Mouse (Mus musculus) lung, embryonic 15.5 days (tissue): ENCODE measurements around the gene Shroom3. TPM values are rescaled to one million over a fixed set of nuclear protein-coding genes. Genes with fewer than 3 reads are reported as not detected.

Source experiments
- ATAC-seq: fragments of 200-750 bp; cut with Nextera tagmentation; 2 replicates; pipeline ENCODE4 v1.8.0; 2017; ENCODE audit warnings: moderate number of reproducible peaks, borderline replicate concordance; ENCODE audit not compliant: low FRiP score, low TSS enrichment; ENCODE audit errors: extremely low read depth
- H3K27ac ChIP-seq: fragments of 300-500 bp; sonication (generic); 2 replicates; pipeline ENCODE4 v1.5.1; 2015; ENCODE audit warnings: moderate library complexity, mild to moderate bottlenecking, inconsistent platforms
- H3K27me3 ChIP-seq: fragments of 300-500 bp; sonication (generic); 2 replicates; pipeline ENCODE4 v1.6.1; 2015; ENCODE audit warnings: inconsistent platforms
- H3K36me3 ChIP-seq: fragments of 300-500 bp; sonication (generic); 2 replicates; pipeline ENCODE4 v1.6.1; 2015; ENCODE audit warnings: inconsistent platforms
- H3K4me1 ChIP-seq: fragments of 300-500 bp; sonication (generic); 2 replicates; pipeline ENCODE4 v1.6.1; 2015; ENCODE audit warnings: inconsistent platforms
- H3K4me2 ChIP-seq: fragments of 300-500 bp; sonication (generic); 2 replicates; pipeline ENCODE4 v1.6.1; 2015; ENCODE audit warnings: inconsistent platforms, mild to moderate bottlenecking, moderate library complexity
- H3K4me3 ChIP-seq: fragments of 300-500 bp; sonication (generic); 2 replicates; pipeline ENCODE4 v1.5.1; 2015; ENCODE audit warnings: mild to moderate bottlenecking, inconsistent platforms
- H3K9ac ChIP-seq: fragments of 300-500 bp; sonication (generic); 2 replicates; pipeline ENCODE4 v1.6.1; 2015; ENCODE audit warnings: inconsistent platforms
- H3K9me3 ChIP-seq: fragments of 300-500 bp; sonication (generic); 2 replicates; pipeline ENCODE4 v1.6.1; 2016; ENCODE audit warnings: inconsistent platforms
- WGBS: fragments of 180-500 bp; shearing (Covaris S2); methylation state at CpG from one replicate; pipeline ENCODE4 v1.1.7; 2015; 5-methylcytosine and 5-hydroxymethylcytosine counted together
- polyA plus RNA-seq: library from polyadenylated mRNA; unstranded; fragments of >200 nt; fragmentation: Nextera tagmentation; extraction: Ambion mirVana; gene quantifications from 2 replicates; pipeline ENCODE4 v1.2.1, GENCODE M21; 2015

The Shroom3 gene
- polyA plus RNA-seq, 1 experiment from 2014 or later, result 5.3 TPM

DNA sequence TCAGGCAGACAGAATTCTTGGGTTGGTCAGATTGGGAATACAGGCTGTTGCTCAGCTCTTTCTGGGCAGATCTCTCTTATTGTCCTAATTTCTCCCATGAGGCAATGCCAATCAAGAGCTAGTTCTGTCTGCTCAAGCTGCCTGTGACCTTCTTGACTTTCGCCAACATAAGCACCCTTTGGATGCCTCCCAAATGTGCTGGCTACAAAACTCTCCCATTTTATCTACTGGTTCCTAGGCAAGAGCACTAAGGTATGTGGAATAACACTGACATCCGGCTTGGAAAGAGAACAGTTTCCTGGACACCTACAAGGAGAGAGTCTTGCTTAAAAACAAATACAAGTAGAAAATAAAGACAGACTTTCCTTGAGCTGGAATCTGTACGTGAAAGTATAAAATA, 204.3 kb downstream of the Shroom3 start:
- H3K9ac ChIP-seq, result no peak overlapping the region
- H3K4me2 ChIP-seq, result no peak overlapping the region
- WGBS, result 39% methylated on average over 3 of the region's 3 CpGs
- H3K36me3 ChIP-seq, result no peaks in the 10 kb centered on the region
- H3K27me3 ChIP-seq, result no peaks in the 10 kb centered on the region
- H3K9me3 ChIP-seq, result no peaks in the 10 kb centered on the region
- ATAC-seq, result no peak
- peaks cover 40% of the 10 kb centered on the region for H3K4me1 ChIP-seq
- H3K4me3 ChIP-seq, result no peak overlapping the region
- H3K27ac ChIP-seq, result peak overlapping the region; percentile 76

DNA sequence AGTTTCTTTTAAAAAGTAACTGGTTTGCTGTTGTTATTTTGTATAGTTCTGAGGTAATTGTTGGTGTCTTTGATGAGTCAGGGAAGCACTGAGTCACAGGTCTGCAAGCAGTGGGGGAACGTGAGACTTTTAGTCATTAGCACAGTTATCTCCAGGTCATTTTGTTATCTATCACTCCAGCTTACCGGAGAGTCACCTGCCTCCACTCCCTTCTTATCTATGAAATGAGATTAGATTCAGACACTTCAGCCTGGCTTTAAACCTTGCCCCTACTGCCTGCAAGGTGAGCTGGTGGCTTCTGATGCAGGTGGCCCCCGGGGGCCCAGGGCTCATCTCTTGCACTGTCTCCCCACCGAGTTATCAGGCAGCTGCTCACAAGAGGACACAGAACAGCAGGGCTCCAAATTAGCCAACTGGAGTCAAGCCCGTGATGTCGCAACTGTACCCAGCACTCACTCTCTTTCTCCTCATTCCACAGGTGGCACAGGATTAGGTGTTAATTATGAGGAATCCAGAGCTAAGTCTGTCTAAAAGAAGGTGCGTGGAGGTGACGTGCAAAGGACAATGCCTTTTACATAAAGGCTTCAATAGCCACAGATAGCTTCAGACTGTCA, 205.5 kb downstream of the Shroom3 start:
- ATAC-seq, result no peak
- Histone ChIP-seq H3K27ac (peak overlapping the region; percentile 76; the same call in 1 of the 2 replicates), H3K9me3 (no peaks in the 10 kb centered on the region), H3K4me3 (no peak overlapping the region), H3K27me3 (no peaks in the 10 kb centered on the region), H3K4me1 (peaks cover 50% of the 10 kb centered on the region), H3K36me3 (no peaks in the 10 kb centered on the region), H3K9ac (no peak overlapping the region), H3K4me2 (no peak overlapping the region)
- WGBS, result 34% methylated on average over 8 of the region's 8 CpGs

DNA sequence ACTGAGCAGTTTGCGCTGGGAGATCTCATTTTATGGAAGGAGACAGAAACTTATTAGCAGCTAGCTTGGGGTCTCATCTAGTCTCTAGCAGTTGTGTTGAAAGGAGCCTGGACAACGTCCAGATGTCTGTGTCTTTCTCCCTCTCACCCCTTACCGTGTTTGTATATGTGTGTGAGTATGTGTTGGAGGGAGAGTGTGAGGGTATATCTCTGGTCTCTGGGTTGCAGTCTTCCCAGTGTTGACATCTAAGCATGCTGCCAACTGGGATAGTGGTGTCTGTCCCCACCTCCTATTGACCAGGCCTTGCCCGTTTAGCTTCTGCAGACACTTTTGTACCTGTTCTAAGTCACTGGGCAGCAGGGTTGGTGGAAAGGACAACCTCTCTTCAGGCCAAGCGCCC, 207.7 kb downstream of the Shroom3 start:
- H3K9me3 ChIP-seq, result no peaks in the 10 kb centered on the region
- no peak overlapping the region for H3K4me3 ChIP-seq
- ATAC-seq, result peak; percentile 72; the same call in 1 of the 2 replicates
- H3K27ac ChIP-seq, result 0 out of 2 replicates have a peak overlapping the region, but pooled peaks have one; percentile 7
- no peaks in the 10 kb centered on the region for H3K36me3 ChIP-seq
- 48% methylated on average over 5 of the region's 5 CpGs for WGBS
- no peaks in the 10 kb centered on the region for H3K27me3 ChIP-seq
- peaks cover 49% of the 10 kb centered on the region for H3K4me1 ChIP-seq
- no peak overlapping the region for H3K9ac ChIP-seq
- no peak overlapping the region for H3K4me2 ChIP-seq

DNA sequence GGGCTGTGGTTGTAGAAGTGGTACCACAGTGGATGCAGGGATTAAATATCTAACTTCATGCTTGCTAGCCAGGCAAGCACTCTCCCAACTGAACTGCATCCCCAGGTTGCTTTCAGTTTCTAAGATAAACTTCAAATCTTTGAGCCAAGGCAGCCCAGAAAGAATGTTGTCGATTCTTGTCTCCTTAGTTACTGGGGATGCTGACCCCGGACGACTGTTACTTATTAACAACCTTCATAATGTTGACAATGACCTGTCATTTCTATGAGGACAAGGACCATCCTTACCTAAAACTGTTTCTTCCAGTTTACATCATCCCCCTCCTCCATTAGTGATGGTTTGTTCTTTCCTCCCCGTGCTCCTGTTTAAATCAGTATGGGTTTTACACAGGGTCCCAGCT, 210.0 kb downstream of the Shroom3 start:
- Histone ChIP-seq H3K4me1 (peaks cover 40% of the 10 kb centered on the region), H3K4me3 (no peak overlapping the region), H3K27ac (no peak overlapping the region), H3K27me3 (no peaks in the 10 kb centered on the region), H3K9me3 (no peaks in the 10 kb centered on the region), H3K36me3 (no peaks in the 10 kb centered on the region), H3K4me2 (no peak overlapping the region), H3K9ac (no peak overlapping the region)
- no peak for ATAC-seq
- WGBS, result 18% methylated on average over 4 of the region's 4 CpGs

DNA sequence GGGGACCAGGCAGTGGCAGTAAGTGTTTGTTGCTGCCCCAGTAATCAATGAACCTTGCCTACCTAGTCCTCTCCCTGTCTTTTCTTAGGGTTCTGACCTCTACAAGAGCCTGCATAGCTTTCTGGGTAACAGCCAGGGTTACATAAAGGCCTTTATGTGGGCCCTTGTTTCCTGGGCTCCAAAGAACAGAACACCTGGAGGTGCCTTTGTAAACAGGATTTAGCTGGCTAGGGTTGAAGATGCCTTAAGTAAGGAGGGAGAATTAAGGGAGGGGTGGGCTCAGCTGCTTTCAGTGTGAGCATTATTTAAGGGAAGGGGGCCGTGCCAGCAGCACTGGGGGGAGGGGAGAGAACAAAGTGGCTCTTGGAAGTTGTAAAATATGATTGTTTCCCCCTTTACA, 210.5 kb downstream of the Shroom3 start:
- peaks cover 40% of the 10 kb centered on the region for H3K4me1 ChIP-seq
- no peak for ATAC-seq
- no peaks in the 10 kb centered on the region for H3K36me3 ChIP-seq
- H3K9me3 ChIP-seq, result no peaks in the 10 kb centered on the region
- no peak overlapping the region for H3K4me3 ChIP-seq
- WGBS, result 16% methylated on average over 1 of the region's 1 CpGs
- no peak overlapping the region for H3K9ac ChIP-seq
- H3K4me2 ChIP-seq, result no peak overlapping the region
- no peak overlapping the region for H3K27ac ChIP-seq
- H3K27me3 ChIP-seq, result no peaks in the 10 kb centered on the region

DNA sequence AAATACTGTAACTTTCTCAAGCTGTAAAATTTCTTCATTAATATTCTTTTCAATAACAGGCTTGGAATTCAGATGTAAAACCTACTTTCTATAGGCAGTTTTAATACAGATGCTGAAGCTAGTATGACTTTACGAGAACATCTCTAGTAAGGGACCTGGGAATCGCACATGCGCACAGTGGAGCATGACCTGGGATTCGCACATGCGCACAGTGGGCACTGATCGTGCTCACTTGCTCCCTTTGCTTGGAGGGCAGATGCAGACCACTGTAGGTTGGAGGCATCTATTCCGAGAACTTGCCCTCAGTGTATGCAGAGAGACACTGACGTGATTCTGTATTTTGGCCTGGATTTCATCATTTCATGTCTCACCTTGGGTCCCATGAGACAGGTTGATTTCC, 212.6 kb downstream of the Shroom3 start:
- Histone ChIP-seq H3K4me1 (peaks cover 38% of the 10 kb centered on the region), H3K9ac (no peak overlapping the region), H3K27ac (no peak overlapping the region), H3K4me2 (no peak overlapping the region), H3K4me3 (no peak overlapping the region), H3K36me3 (no peaks in the 10 kb centered on the region), H3K9me3 (no peaks in the 10 kb centered on the region), H3K27me3 (no peaks in the 10 kb centered on the region)
- ATAC-seq, result no peak
- 92% methylated on average over 8 of the region's 8 CpGs for WGBS

DNA sequence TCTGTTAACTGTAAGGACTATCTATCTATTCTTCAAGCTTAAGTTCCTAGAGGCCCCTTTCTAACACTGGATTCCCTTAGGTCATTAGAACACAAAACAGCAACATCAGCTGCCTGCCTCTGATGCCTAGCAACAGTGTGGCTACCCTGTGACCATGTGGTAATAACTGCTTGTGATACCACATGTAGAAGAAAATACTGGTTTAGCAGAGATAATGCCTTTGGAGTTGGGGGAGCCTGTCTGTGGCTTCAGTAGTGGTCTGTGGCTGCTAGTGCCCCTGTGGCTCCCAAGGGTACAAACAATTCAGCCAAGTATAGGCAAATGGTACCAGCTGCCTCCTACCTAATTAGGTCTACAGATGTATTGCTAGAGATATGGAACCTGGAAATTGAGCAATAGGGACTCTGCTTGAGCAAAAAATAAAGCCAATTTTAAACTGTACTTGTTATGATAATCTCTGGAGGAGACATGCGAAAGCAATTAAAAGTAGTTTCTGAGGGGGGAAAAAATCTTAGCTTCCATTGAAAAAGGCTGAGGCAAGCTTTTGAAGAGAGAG, 213.6 kb downstream of the Shroom3 start:
- no peak overlapping the region for H3K27ac ChIP-seq
- H3K4me1 ChIP-seq, result peaks cover 35% of the 10 kb centered on the region
- 69% methylated on average over 1 of the region's 1 CpGs for WGBS
- H3K9ac ChIP-seq, result no peak overlapping the region
- ATAC-seq, result no peak
- H3K27me3 ChIP-seq, result no peaks in the 10 kb centered on the region
- H3K9me3 ChIP-seq, result no peaks in the 10 kb centered on the region
- H3K4me3 ChIP-seq, result no peak overlapping the region
- H3K36me3 ChIP-seq, result no peaks in the 10 kb centered on the region
- H3K4me2 ChIP-seq, result no peak overlapping the region

DNA sequence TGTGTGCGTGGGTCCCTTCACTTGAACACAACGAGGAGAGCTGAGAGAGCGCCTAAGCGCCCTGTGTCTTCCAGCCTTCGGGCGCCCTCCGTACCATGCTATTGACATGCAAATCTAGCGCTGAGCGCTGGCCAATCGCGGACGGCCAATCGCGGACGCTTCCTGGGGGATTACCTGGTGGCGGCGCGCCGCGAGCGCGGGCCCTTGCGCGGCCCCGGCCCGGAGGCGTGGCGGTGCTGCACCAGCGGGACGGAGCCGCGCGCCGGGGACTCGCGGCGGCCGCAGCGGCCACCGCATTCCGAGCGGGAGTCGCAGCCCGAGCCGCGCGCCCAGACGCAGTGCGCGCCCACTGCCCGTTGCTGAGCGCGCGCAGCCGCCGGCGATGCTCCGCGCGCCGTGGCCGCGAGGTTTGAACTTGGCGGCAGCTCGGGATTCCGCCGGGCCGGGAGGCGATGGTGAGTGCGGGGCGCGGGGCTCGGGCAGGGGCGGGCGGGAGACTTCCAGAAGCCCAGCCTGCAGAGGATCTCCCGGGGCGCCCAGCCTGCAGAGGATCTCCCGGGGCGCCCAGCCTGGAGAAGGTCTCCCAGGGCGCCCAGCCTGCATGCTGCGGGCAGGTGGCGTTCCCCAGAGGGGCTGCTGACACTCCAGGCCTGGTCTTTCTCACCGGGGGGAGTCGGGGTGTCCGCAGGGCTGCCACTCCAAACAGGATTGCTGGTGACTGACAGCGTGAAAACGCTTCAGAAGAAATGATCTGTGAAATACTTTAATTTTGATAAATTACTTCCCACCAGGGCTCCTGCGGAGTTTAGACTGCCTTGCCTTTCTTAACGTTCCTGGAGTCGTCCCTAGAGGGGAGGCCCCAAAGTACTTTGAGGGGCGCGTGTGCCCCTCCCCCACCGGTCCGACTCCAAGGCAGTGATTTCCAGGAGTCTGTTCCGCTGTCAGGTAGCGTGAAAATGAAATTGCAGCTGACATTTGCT, 214.8 kb downstream of the Shroom3 start:
- Histone ChIP-seq H3K4me3 (peak overlapping the region; percentile 64), H3K4me2 (peak overlapping the region; percentile 90), H3K27me3 (no peaks in the 10 kb centered on the region), H3K4me1 (peaks cover 31% of the 10 kb centered on the region), H3K27ac (peak overlapping the region; percentile 75), H3K36me3 (no peaks in the 10 kb centered on the region), H3K9ac (peak overlapping the region; percentile 67), H3K9me3 (no peaks in the 10 kb centered on the region)
- WGBS, result under 1% methylated on average over 88 of the region's 96 CpGs
- peak; percentile 93 for ATAC-seq

DNA sequence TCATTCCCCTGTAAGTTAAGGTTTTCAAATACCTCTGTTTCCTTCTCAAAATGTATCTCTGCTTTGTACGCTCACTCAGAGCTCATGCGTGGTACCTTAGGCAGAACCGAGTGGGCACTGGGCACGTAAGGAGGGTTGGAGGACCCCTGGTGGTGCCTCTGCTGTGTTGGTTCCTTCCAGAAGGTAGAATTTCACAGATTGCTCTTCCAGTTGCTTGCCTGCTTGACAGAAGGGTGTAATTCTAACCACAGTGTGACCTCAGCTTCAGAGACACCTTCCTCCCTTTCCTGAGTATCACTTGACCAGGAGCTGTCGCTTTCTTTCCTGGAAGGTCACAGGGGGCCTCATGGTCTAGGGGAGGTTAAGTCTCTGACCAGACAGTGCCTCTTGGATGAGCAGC, 217.2 kb downstream of the Shroom3 start:
- no peak overlapping the region for H3K9ac ChIP-seq
- H3K4me3 ChIP-seq, result no peak overlapping the region
- H3K4me1 ChIP-seq, result peaks cover 32% of the 10 kb centered on the region
- no peaks in the 10 kb centered on the region for H3K36me3 ChIP-seq
- H3K9me3 ChIP-seq, result no peaks in the 10 kb centered on the region
- 53% methylated on average over 5 of the region's 5 CpGs for WGBS
- H3K27ac ChIP-seq, result no peak overlapping the region
- no peak overlapping the region for H3K4me2 ChIP-seq
- ATAC-seq, result no peak
- no peaks in the 10 kb centered on the region for H3K27me3 ChIP-seq

DNA sequence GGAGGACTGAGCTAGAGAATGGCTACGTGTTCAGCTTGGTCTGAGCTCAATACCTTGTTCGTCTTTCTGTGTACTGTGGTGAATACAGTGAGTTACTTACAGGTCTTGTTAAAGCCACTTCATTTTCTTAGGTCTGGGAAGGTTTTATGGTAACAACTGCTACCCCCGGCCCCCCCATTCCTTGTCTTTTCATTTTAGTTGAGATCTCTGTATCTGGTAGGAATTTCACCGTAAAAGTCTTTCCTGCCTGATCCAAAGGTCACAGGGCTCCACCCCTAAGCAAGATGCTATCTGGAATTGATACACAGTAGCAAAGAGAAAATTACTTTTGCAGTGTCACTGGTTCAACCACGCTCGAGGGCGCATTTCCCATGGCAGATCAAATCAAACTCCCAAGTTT, 218.6 kb downstream of the Shroom3 start:
- H3K27ac ChIP-seq, result no peak overlapping the region
- H3K4me3 ChIP-seq, result no peak overlapping the region
- no peak overlapping the region for H3K9ac ChIP-seq
- no peak overlapping the region for H3K4me2 ChIP-seq
- H3K27me3 ChIP-seq, result no peaks in the 10 kb centered on the region
- ATAC-seq, result no peak
- H3K36me3 ChIP-seq, result no peaks in the 10 kb centered on the region
- peaks cover 38% of the 10 kb centered on the region for H3K4me1 ChIP-seq
- no peaks in the 10 kb centered on the region for H3K9me3 ChIP-seq
- 66% methylated on average over 7 of the region's 7 CpGs for WGBS

DNA sequence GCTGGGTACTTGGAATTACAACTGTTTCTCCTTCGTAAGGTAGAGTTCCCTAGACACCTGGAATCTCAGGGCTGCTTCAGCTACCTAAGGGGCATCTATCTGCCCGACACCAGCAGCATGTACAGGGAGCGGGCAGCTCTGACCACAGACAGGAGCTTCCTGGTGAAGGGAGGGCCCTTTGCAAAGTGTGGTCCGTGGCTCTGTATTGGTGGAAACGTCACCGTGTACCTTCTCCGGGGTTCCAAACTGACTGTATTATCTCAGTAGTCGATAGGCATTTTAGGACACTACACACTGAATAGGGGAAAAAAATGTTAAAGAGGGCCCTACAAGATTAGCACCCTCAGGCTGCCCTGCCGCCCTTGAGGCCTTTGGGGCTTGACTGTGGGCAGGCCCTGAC, 221.9 kb downstream of the Shroom3 start:
- Histone ChIP-seq H3K4me2 (no peak overlapping the region), H3K9ac (no peak overlapping the region), H3K9me3 (no peaks in the 10 kb centered on the region), H3K4me1 (peaks cover 18% of the 10 kb centered on the region), H3K27ac (peak overlapping the region; percentile 49), H3K27me3 (no peaks in the 10 kb centered on the region), H3K36me3 (no peaks in the 10 kb centered on the region), H3K4me3 (no peak overlapping the region)
- 50% methylated on average over 9 of the region's 9 CpGs for WGBS
- ATAC-seq, result no peak

DNA sequence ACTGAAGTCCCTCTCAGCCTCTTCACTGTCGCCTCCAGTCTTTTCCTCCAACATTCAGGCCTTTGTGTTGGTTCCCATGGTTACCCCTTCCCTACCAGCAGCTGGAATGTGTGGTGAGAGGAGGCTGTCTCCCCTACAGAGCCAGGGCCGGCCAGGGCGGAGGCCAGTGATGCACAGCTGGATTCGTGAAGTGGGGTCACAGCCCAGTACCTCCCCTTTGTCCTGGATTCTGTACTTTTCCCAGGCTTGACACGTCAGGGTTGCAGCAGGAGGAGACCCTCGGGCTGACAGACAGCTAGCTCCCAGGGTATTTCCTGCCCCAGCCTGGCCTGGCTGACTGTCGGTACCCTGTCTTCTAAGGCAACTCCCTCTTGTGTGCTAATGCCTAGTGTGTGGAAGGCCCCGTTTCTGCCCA, 222.4 kb downstream of the Shroom3 start:
- Histone ChIP-seq H3K27me3 (no peaks in the 10 kb centered on the region), H3K4me2 (no peak overlapping the region), H3K9ac (no peak overlapping the region), H3K9me3 (no peaks in the 10 kb centered on the region), H3K36me3 (no peaks in the 10 kb centered on the region), H3K4me3 (no peak overlapping the region), H3K4me1 (peaks cover 16% of the 10 kb centered on the region), H3K27ac (peak overlapping the region; percentile 49)
- ATAC-seq, result peak; percentile 91
- WGBS, result 16% methylated on average over 8 of the region's 8 CpGs
